Mouse (Mus musculus) frontal cortex, postnatal 14 days (tissue): ENCODE results near the gene Tsks.
A peak's percentile ranks its signal among the peaks of the same experiment; 100 is the strongest.

Experiments used
- DNase-seq, 2 experiments: peaks; one replicate each; pipeline ENCODE4 v3.0.0; 2022; ENCODE audit warnings: low spot score in 2 of 2

Gene Tsks

DNA sequence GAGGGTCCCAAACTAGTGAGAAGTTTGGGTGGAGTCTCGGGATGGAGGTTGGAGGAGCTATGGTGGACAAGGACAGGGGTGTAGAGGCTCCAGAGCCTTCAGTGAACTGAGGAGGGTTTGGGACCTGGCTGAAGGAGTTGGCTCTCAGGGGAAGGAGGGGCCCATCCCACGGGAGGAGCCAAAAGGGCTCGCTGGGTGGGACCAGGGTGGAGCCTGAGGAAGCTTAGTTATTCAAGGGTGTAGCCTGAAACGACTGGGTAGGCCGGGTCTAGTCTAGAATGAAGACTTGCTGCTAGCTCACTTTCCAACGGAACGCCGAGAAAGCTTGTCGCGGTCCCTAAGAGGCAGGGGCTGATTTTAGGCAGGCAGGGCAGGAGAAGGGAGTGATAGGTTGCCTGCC, 9.0 kb downstream of the Tsks start:
- no peak for DNase-seq

DNA sequence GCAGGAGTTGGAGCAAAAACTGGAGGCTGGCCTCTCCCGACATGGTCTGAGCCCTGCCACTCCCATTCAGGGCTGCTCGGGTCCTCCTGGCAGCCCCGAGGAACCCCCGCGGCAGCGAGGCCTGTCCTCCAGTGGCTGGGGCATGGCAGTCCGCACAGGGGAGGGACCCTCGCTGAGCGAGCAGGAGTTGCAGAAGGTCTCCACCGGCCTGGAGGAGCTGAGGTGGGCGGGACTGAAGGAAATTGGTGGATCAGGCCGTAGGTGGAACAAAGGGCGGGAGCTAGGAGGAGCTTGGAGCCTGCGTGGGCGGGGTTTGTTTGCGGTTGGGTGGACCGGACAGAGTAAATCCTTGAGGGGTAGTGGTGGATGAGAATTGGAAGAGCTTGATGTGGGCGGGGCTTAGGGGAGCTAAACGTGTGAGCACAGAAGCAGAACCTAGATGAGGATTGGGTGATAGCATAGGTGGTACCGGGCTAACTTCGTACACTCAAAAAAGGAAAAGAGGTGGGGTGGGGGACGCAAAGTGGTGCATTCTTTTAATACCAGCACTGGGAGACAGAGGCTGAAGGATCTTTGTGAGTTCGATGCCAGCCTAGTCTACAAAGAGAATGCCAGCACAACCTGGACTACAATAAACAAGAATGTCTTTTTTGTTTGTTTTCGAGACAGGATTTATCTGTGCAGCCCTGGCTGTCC, 9.8 kb downstream of the Tsks start:
- peak; percentile 79 to 80 for DNase-seq

DNA sequence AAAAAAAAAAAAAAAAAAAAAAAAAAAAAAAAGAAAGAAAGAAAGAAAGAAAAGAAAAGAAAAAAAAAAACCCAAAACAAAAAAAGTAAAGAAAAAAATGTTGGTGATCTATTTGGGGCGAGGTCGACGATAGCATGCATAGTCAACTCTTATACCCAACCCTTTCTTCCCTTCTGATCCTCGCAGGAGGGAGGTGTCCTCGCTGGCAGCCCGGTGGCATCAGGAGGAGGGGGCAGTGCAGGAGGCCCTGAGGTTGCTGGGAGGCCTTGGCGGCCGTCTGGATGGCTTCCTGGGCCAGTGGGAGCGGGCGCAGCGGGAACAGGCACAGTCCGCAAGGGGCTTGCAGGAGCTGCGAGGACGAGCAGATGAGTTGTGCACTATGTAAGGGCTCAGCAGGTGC, 10.6 kb downstream of the Tsks start:
- DNase-seq = no peak

DNA sequence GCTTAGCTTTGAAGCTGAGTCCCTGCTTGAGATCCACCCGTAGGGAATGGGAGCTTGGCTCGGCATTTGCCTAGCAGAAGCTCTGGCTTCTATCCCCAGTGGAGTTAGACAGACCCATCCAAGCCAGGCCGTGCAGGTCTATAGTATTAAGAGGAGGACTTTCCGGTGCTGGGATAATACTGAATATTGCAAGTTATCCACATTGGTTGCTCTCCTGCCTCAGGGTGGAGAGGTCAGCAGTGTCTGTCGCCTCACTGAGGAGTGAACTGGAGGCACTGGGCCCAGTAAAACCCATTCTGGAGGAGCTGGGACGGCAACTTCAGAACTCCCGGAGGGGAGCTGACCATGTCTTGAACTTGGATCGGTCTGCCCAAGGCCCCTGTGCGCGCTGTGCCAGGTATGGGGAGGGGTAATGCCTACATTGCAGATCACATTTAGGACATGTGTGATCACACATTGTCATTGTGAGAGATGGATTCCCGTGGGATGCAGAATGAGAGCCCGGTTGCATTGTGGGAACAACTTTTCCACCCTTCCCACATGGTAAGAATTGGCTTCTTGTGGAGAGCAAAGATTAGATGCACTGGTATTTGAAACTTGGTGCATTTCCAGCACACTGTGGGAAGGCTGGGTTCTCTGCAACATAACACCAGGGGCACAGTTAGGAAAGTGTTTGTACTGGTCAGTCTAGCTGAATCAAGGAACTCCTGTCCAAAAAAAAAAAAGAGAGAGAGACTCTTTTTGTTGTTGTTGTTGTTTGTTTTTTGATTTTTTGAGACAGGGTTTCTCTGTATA, 11.3 kb downstream of the Tsks start:
- DNase-seq = no peak

DNA sequence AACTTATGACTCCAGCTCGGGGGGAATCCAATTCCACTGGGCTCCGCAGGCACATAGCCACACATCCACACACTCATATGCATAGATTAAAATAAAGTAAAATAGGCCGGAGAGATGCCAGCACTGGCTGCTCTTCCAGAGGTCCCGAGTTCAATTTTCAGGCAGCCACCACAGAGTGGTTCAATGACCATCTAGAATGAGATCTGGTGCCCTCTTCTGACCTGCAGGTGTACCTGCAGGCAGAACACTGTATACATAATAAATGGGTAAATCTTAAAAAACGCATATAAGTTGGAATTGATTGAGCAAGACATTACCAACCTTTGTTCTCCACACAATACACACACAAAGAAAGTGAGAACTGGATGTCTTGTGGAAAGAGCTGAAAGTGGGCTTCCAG, 12.6 kb downstream of the Tsks start:
- no peak for DNase-seq

DNA sequence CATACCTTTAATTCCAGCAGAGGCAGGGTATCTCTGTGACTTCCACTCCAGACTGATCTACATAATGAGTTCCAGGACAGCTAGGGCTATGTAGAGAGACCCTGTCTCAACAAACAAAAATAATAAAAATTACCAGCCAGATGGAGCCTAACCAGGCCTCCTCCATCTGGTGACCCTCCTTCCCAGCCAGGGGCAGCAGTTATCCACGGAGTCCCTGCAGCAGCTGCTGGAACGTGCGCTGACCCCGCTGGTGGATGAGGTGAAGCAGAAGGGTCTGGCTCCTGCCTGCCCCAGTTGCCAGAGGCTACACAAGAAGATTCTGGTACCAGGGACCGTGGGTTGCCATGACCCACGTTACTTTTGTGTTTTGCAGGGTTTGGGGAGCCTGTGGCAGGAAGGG, 13.3 kb downstream of the Tsks start:
- no peak for DNase-seq

DNA sequence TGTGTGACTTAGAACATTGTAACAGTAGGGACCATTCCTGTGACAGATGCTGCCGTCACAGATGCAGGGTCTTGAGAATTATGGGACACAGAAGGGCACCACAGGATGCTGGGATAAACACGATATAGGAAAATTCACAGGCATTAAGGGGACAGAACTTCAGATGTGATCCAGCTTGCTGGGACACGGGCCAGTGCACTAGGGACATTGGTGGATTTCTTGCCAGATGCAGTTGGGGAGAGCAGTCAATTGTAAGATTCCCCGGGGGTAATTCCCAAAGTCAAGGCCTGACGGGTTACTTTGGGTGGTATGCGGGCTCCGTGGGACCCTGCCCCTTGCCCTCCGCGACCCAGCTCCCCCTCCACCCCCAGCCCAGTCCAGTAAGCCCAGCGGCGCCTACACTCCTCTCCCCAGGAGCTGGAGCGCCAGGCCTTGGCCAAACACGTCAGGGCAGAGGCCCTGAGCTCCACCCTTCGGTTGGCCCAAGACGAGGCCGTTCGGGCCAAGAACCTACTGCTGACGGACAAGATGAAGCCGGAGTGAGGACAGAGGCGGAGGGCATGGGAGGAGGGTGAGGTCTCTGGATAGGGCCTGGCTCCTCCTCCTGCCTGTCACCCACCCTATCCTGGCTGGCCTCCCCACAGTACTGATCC, 14.3 kb downstream of the Tsks start:
- DNase-seq = no peak

DNA sequence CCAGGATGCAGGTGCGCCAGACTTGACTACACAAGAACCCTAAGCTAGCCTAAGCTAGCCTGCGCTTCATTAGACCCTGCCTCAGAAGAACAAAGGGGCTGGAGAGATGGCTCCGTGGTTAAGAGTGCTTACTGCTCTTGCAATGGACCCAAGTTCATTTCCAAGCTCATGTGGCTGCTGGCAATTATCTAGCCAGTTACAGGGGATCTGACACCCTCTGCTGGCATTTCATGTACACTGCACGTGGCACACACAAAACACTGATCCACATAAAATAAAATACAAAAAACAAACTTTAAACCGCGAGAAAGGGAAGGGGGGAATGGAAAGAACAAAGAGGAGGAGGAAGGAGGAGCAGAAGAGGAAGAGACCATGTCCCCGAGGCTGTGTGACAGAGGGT, 15.2 kb downstream of the Tsks start:
- DNase-seq = no peak

DNA sequence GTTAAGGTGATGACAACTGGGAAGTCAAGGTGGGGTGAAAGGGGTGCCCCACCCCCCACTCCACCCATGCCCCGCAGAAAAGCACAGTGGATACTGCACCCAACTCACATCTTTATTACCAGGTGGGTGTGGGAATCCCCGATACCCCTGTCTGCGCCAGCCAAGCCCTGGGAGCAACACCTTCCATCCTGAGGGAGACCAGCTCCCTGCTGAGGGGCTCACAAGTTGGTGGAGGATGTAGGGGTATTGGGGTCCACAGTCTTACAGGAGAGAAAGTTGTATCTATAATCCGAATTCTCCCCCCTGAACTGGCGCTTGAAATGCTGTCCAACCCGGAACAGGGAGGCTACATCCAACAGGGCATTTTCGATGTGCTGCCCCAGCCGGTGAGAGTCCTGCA, 16.3 kb downstream of the Tsks start:
- DNase-seq = no peak

DNA sequence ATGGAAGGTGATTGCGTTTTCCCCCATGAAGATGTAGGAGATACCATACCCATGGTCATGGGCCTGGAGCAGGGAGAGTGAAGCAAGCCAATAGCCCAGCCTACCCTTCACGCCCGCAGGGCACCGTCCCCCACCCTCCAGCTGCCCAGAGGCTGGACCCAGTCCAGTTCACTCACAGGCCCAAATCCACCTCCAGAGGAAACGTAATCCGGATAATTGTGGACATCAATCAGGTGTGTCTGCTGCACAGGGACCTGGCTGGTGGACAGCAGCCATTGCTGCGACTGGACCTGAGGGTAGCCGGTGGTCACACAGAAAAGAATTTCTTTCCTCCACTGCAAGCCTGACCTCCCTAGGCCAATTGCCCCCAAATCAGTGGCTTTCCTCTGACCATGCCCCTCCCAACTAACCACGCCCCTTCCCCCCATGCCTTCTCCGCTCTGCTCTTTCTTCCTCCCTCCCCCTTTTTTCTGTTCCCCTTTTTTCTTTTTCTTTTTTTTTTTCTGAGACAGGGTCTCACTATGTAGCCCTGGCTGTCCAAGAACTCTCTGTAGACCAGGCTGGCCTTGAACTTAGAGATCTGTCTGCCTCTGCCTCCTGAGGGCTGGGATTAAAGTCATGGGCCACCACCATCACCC, 17.0 kb downstream of the Tsks start:
- no peak for DNase-seq

DNA sequence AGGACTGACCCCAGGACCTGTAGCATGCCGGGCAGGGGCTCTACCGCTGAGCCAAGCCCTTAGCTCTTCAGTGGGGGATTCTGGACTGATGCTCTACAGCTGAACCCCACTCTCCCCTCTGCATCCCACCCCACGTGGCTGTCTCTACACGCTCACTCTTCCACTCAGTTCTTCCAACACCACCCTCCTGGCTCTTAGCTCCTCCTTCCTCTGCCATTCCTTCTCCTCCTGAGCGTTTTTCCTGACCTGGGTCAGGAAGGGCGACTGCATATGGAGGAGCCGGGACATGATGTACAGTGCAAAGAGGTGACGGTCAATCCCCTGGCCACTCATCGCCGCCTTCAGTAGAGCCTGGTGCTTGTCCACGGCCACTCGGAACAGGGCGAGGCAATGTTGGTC, 17.5 kb downstream of the Tsks start:
- no peak for DNase-seq

DNA sequence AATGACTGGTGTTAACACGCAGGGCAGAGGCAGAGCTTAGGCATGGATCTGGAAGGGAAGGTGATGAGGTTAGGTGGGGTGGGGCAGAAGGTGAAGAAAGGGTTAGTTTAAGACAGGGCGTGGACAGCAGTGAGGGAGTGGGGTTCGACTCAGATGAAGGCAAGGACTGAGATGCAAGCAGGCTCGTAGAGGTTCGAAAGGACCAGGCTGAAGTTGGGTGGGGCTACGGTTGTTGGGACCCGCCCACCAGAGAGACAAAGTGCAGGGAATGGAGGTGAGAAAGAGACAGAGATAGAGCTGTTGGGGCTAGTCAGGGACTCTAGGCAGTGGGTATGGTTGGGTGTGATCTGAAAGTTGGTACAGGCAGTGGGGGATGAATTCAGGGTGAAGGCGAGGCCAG, 19.3 kb downstream of the Tsks start:
- DNase-seq = no peak

DNA sequence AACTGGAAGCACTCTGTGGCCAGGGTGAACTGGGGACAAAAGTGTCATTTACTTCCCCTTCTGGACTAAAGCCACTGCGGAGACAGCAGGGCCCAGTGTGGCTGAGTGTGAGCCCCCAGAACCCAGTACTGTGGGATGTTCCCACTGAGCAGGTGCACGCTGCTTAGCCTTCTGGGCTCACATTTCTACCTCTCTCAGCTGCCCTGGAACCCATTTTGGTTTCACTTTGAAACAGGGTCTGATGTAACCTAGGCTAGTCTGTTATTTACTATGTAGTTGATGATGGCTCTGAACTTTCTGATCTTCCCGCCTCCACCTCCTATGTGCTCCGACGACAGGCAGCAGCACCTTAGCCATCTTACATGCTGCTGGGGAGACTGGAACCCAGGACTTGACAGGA, 19.8 kb downstream of the Tsks start:
- DNase-seq = no peak

DNA sequence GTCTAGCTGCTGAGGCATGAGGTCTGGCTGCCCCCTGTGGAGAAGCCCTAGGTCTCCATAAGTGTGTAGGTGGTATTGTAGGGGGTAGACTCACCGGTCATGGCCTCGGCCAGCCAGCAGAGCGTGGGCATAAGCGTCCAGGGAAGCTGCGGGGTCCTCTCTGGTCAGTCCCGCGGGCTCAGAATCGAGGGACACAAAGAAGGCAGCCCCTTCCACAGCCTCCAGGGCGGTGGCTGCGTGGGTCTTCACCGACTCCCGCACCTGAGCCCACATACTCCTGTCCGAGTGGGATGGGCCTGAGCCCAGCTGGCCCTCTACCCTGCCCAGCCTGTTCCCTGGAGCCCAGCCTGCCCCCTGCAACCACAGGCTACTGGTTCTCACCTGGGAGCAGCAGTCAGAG, 22.0 kb downstream of the Tsks start:
- no peak for DNase-seq

DNA sequence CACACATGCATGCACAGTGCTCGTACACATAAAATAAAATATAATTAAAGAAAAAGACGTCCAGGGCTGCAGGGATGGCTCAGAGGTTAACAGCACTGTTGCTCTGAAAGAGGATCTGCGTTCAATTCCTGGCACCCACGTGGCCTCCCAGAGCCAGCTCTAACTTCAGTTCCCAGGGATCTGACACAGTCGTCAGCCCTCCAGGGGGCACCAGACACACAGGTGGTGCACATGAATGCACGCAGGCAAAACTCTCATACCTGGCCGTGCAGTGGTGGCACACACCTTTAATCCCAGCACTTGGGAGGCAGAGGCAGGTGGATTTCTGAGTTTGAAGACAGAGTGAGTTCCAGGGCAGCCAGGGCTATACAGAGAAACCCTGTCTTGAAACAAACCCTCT, 23.0 kb downstream of the Tsks start:
- DNase-seq = no peak

DNA sequence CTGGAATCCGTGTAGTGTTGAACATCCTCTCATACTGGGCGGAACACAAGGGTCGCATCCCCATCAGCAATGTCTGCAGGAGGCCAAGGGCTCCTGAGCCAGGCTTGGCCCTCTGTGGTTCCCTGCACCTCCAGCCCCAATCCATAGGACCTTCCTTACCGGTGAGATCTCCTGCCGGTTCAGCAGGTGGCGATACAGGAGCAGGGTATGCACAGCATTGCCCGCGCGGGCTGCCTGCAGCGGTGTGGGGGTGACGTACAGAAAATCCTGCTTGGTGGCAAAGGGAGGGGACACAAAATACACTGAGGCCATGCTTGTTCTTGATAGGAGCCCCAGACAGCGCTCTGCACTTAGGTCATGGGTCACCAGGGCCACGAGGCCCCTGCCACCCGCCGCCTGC, 23.6 kb downstream of the Tsks start:
- no peak for DNase-seq

DNA sequence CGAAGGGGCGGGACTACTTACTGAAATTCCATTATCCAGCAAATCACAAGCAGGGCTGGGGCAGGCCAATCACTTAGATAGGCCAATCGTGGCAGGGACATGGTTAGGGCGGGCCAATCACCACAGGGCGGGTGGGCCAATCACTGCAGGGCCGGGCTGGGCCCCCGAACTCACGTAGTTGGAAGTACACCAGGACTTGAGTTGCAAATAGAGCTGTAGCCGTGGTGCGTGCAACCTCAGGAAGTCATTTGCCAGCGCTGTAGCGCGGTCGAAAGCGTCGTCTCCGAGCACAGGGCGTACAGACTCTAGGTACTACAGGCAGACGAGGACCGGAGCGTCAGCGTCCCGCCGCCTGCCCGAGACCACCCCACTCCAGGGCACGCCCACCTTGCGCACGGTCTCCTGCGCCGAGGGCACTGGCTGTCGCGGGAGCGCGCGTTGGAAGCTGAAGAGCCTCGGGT, 27.3 kb downstream of the Tsks start:
- DNase-seq = peak; percentile 75 to 81

DNA sequence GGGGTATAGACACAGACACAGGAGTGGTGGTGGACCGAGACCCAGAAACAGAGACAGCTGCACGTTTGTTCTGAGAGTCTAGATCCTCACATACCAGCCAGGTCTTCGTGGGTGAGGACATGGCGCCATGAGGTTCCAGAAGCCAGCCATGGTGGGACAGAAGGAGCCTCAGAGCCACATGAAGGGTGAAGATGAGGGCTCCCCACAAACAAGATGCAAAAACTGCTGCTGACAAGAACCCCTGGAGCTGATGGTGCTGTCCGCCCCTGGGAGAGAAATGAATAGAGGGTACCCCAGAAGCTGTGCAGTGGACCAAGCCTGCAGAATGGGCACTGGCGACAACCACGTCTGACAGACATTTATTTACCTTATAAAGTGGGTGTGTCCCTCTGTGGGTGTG, 28.1 kb downstream of the Tsks start:
- DNase-seq = no peak

DNA sequence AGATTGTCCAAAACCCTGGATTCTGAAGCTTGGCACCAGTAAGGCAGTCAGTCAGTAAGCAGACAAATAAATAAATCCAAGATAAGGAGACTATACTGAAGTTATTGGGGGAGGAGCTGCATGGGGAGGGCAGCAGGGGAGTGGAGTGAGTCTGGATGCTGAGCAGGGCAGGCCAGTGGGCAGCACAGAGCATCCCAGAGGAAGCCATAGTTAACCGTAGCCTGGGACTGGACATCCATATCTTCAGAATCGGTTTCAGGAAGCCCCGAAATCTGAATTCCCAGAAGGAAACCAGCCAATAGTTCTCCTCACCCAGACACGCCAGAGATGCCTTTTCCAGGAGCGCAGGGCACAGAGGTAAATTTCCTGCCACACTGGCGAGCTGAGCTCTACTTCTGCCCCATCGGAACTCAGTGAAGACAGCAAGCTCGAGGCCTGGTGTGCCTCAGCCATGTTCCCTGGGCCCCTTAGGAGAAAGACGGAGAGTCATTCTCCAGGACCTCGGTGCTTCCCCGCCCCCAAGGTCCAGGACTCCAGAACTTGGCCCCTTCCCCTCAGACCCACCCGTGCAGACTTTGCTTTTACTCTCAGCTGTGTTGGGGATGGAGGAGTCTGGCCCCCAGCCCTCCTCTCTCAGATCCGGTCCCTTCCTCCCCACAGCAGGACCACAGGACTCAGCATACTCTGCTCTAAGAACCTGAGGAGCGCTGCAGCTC, 30.6 kb downstream of the Tsks start:
- DNase-seq = no peak

DNA sequence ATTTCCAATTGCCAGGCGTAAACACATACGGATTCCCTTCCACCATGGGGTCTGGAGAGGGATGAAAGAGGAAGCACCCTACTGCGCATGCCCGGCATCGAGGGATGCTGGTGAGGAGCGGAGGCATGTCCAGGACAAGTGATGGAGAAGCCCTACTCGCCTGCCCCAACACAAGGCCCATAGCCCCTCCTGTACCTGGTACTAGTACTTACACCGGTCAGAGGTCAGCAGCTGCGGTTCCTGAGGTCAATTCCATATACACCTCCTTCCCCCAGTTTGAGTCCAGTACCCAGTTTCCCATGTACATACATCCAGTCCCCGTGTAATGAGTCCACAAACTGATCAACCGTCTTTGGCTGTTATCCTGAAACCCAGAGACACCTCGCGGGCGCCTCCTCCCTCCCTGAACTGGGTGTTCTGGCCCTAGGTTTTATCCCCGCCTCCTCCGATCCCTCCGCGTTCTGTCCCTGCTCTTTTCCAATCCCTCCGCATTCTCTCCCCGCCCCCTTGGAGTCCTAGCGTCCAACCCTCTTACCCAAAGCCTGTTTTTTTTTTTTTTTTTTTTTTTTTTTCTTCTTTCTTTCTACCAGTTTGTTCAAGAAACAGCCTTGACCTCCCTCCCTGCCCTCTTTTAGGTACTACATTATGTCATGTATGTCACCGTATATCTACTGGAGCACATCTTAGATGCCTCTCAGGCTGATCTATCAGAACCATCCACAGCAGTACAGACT, 31.5 kb downstream of the Tsks start, which contains the start of gene Cpt1c:
Gene Cpt1c (minus strand): TSS at position 469 of the 734 bp plus-strand sequence.
- DNase-seq = peak; percentile 80 to 86

DNA sequence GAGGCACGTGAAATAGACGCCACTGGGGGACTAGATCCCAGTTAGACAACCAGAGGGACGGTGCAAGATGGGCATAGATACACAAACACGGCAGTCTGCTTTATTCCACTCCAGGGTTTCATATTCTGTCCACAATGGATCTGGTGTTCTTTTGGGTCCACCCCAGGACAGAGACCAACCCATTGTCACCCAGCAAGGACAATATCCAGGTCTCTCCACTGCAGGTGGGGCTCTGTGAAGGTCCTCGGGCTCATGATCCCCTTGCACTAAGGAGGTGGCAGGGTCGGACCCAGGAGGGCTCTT, 32.1 kb downstream of the Tsks start:
- no peak for DNase-seq
